Comparison of ENCODE assay signal across 26 mouse cellular contexts in genomic region chr17:87475356-87475755, GRCm38 (mm10). TPM values are rescaled to one million over a fixed set of nuclear protein-coding genes. Genes with fewer than 3 reads are reported as not detected.
DNase-seq lines count a peak whose midpoint lies in the region; ATAC-seq and TF ChIP-seq lines count a peak whose summit lies in the region.
"Had no signal": no experiment of that assay in that cellular context is flagged by ENCODE, and none has a peak within 500 bp of the region (broad histone marks: within the 10 kb centered on the region; RNA-seq: fewer than 3 reads in every experiment).

No protein-coding gene starts in this region.

- no peak for TF ChIP-seq CTCF in kidney, postnatal 0 days (IDR thresholded peaks at IDR 0.05; ENCODE audit: low read depth)
- no peak for TF ChIP-seq CTCF in lung, postnatal 0 days (IDR thresholded peaks at IDR 0.05)
- TF ChIP-seq CTCF in ES-Bruce4 (IDR thresholded peaks at IDR 0.05; ENCODE audit: low read depth, low read length): no peak

- H3K27ac ChIP-seq in kidney, postnatal 0 days: no peak overlapping the region
- H3K27ac ChIP-seq in lung, postnatal 0 days (ENCODE audit: low read length): 0 out of 2 replicates have a peak overlapping the region, but pooled peaks have one; percentile 9
- H3K27ac ChIP-seq in ES-Bruce4 (ENCODE audit: insufficient read depth, low read length): no peak overlapping the region
- H3K27ac ChIP-seq: forebrain, embryonic 13.5 days; heart, adult 2 months; hindbrain, embryonic 13.5 days; liver, embryonic 12.5 days; lung, embryonic 15.5 days; neural tube, embryonic 12.5 days had no signal

- WGBS in kidney, postnatal 0 days: 32% methylated on average over 8 of the region's 8 CpGs
- 16% methylated on average over 8 of the region's 8 CpGs for WGBS in lung, postnatal 0 days

- ATAC-seq in kidney, postnatal 0 days (replicated peaks; ENCODE audit: low FRiP score, low read depth): no peak
- ATAC-seq in lung, postnatal 0 days: no peak
- ATAC-seq: forebrain, embryonic 13.5 days; liver, embryonic 12.5 days had no signal

- H3K4me3 ChIP-seq in kidney, postnatal 0 days (replicated peaks; ENCODE audit: low read depth, low read length): no peak overlapping the region
- H3K4me3 ChIP-seq in lung, postnatal 0 days (ENCODE audit: low read depth, low read length): no peak overlapping the region
- H3K4me3 ChIP-seq in ES-Bruce4 (ENCODE audit: low read depth, low read length): no peak overlapping the region
- H3K4me3 ChIP-seq: forebrain, embryonic 13.5 days; heart, adult 2 months; hindbrain, embryonic 13.5 days; neural tube, embryonic 12.5 days had no signal

- TF ChIP-seq EP300 in lung, postnatal 0 days (IDR thresholded peaks at IDR 0.05): peak; percentile 62; the same call in 1 of the 2 replicates
- no peak for TF ChIP-seq EP300 in ES-Bruce4 (IDR thresholded peaks at IDR 0.05; ENCODE audit: insufficient read depth, low read depth, low read length)

- TF ChIP-seq POLR2A in ES-Bruce4 (IDR thresholded peaks at IDR 0.05; ENCODE audit: insufficient read depth, low read length): no peak

- H3K4me2 ChIP-seq in kidney, postnatal 0 days (ENCODE audit: low read length): no peak overlapping the region
- no peak overlapping the region for H3K4me2 ChIP-seq in lung, postnatal 0 days (replicated peaks; ENCODE audit: low read depth, low read length)

- H3K27me3 ChIP-seq in kidney, postnatal 0 days (ENCODE audit: insufficient read depth, low read length): no peaks in the 10 kb centered on the region
- H3K27me3 ChIP-seq in lung, postnatal 0 days (replicated peaks; ENCODE audit: insufficient read depth, low read length): no peaks in the 10 kb centered on the region
- H3K27me3 ChIP-seq in ES-Bruce4 (ENCODE audit: control insufficient read depth, insufficient read depth, low read length, poor library complexity, severe bottlenecking): no peaks in the 10 kb centered on the region
- H3K27me3 ChIP-seq: forebrain, embryonic 13.5 days; lung, embryonic 15.5 days; neural tube, embryonic 12.5 days had no signal

- no peak overlapping the region for H3K9ac ChIP-seq in kidney, postnatal 0 days (ENCODE audit: low read depth, low read length)
- H3K9ac ChIP-seq in lung, postnatal 0 days (replicated peaks; ENCODE audit: low read depth): no peak overlapping the region
- H3K9ac ChIP-seq in ES-Bruce4 (ENCODE audit: low read depth, poor library complexity, severe bottlenecking): peak overlapping the region; percentile 63; the same call in 1 of the 2 replicates
- H3K9ac ChIP-seq: hindbrain, embryonic 13.5 days; liver, embryonic 12.5 days; lung, embryonic 15.5 days; neural tube, embryonic 12.5 days had no signal

- H3K4me1 ChIP-seq in kidney, postnatal 0 days (replicated peaks; ENCODE audit: insufficient read depth, low read length): peaks cover 21% of the 10 kb centered on the region
- peaks cover 21% of the 10 kb centered on the region for H3K4me1 ChIP-seq in lung, postnatal 0 days (ENCODE audit: insufficient read depth, low read depth, low read length)
- peaks cover 2% of the 10 kb centered on the region for H3K4me1 ChIP-seq in ES-Bruce4 (ENCODE audit: control insufficient read depth, insufficient read depth, low read length)

- H3K9me3 ChIP-seq in kidney, postnatal 0 days (replicated peaks; ENCODE audit: low read length): no peaks in the 10 kb centered on the region
- H3K9me3 ChIP-seq in lung, postnatal 0 days (ENCODE audit: low read length): no peaks in the 10 kb centered on the region
- H3K9me3 ChIP-seq in ES-Bruce4 (replicated peaks; ENCODE audit: control insufficient read depth, insufficient read depth, low read length, poor library complexity, severe bottlenecking): no peaks in the 10 kb centered on the region
- H3K9me3 ChIP-seq: forebrain, embryonic 13.5 days; hindbrain, embryonic 13.5 days; liver, embryonic 12.5 days; lung, embryonic 15.5 days; neural tube, embryonic 12.5 days had no signal

- peak; percentile 38 to 52 for DNase-seq in frontal cortex, postnatal 36 days (ENCODE audit: low spot score in 2 of 2)
- DNase-seq in frontal cortex, postnatal 10 days (ENCODE audit: low spot score in 2 of 2): no peak
- DNase-seq in kidney, postnatal 0 days (ENCODE audit: low spot score): peak; percentile 4
- DNase-seq in kidney, postnatal 4 days: no peak
- DNase-seq in lung, postnatal 0 days (ENCODE audit: low spot score): peak; percentile 31
- no peak for DNase-seq in lung, adult 18-20 months
- DNase-seq in adrenal gland, postnatal 25 days: no peak
- DNase-seq: adrenal gland, adult 8-10 months; cerebellum, adult 11-12 months; cerebellum, postnatal 25 days; heart, adult 2 months; heart, postnatal 14 days; kidney, postnatal 25 days; layer of hippocampus, postnatal 36 days; thymus, adult 18-20 months had no signal

- H3K36me3 ChIP-seq in kidney, postnatal 0 days (ENCODE audit: insufficient read depth, low read length): no peaks in the 10 kb centered on the region
- H3K36me3 ChIP-seq in lung, postnatal 0 days (ENCODE audit: insufficient read depth, low read length): no peaks in the 10 kb centered on the region
- no peaks in the 10 kb centered on the region for H3K36me3 ChIP-seq in ES-Bruce4 (ENCODE audit: control insufficient read depth, insufficient read depth, low read length, poor library complexity, severe bottlenecking)
- H3K36me3 ChIP-seq: hindbrain, embryonic 13.5 days; liver, embryonic 12.5 days; lung, embryonic 15.5 days; neural tube, embryonic 12.5 days had no signal

RNA-seq across cellular contexts. Expression of gene Calm2, which starts 28.6 kb away (rescaled TPM):
- polyA plus RNA-seq in kidney, postnatal 0 days (2015; fragmentation: Nextera tagmentation; extraction: Ambion mirVana): 1,007 and 1,080 TPM in 2 replicates
- 867 and 887 TPM in 2 replicates for polyA plus RNA-seq in lung, postnatal 0 days (2015; fragmentation: Nextera tagmentation; extraction: Ambion mirVana)
- polyA plus RNA-seq in ES-Bruce4 (2011; ENCODE audit: insufficient read depth, insufficient read length, low read depth, missing spikeins): 1,141 and 1,173 TPM in 2 replicates
- 525 and 582 TPM in 2 replicates for total RNA-seq in adrenal gland, postnatal 25 days (2021)

RNA-seq across cellular contexts. Expression of gene Stpg4, which starts 47.8 kb away (rescaled TPM):
- not detected in 2 replicates for polyA plus RNA-seq in kidney, postnatal 0 days (2015; fragmentation: Nextera tagmentation; extraction: Ambion mirVana)
- polyA plus RNA-seq in lung, postnatal 0 days (2015; fragmentation: Nextera tagmentation; extraction: Ambion mirVana): not detected in 2 replicates
- not detected in 2 replicates for polyA plus RNA-seq in ES-Bruce4 (2011; ENCODE audit: insufficient read depth, insufficient read length, low read depth, missing spikeins)
- total RNA-seq in adrenal gland, postnatal 25 days (2021): not detected in 2 replicates
- total RNA-seq: adrenal gland, adult 8-10 months; gastrocnemius, adult 8-10 months; heart, adult 2 months; heart, postnatal 14 days; layer of hippocampus, postnatal 36 days; megakaryocyte, adult 5-6 weeks; midbrain, postnatal 0 days had no signal
- polyA plus RNA-seq: forebrain, embryonic 13.5 days; hindbrain, embryonic 13.5 days; intestine, embryonic 14.5 days; liver, embryonic 12.5 days; lung, embryonic 15.5 days; neural tube, embryonic 12.5 days; small intestine, adult 2 months had no signal

Comparison
In these comparisons a context has a peak if more than half of its experiments do, and no peak if none do; other contexts are left out.
1. DNase-seq: peak in frontal cortex, postnatal 36 days (2 of 2), kidney, postnatal 0 days (single experiment) and lung, postnatal 0 days (single experiment); none in frontal cortex, postnatal 10 days (0 of 2), kidney, postnatal 4 days (0 of 2), lung, adult 18-20 months (0 of 2) and adrenal gland, postnatal 25 days (single experiment).